Mouse (Mus musculus) heart, adult 18-20 months (tissue): ENCODE data around the gene Usp48. TPM values are rescaled to one million over a fixed set of nuclear protein-coding genes. Genes with fewer than 3 reads are reported as not detected.

Source experiments
- DNase-seq, 2 experiments: peaks; one replicate each; pipeline ENCODE4 v3.0.0; 2021 to 2022; ENCODE audit warnings: mixed read lengths in 1 of 2
- total RNA-seq, 2 experiments: library from RNA; stranded (reverse); gene quantifications; 2 replicates each; pipeline ENCODE4 v1.2.3; 2021

Usp48 gene
- total RNA-seq, 2 experiments from 2014 or later: 25.4 to 35.2 TPM

DNA sequence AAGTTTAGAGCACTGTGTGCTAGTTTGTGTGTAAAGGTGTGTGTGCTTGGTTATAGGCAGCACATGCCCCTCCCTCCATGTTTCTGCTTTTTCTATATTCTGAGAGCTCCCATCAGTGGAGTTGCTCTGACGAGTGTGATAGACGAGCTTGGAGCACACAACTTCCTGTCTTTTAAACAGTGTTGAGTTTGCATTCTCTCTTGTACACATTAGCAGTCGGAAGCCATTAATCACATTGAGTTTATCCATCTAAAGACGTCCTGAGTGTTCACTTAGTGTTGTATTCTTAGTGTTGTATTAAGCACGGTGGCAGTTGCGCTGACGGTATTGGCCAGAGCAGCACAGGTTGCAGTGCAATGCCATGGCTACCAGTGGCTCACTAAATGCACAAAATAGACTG lies 15.7 kb downstream of the Usp48 start:
- no peak for DNase-seq

DNA sequence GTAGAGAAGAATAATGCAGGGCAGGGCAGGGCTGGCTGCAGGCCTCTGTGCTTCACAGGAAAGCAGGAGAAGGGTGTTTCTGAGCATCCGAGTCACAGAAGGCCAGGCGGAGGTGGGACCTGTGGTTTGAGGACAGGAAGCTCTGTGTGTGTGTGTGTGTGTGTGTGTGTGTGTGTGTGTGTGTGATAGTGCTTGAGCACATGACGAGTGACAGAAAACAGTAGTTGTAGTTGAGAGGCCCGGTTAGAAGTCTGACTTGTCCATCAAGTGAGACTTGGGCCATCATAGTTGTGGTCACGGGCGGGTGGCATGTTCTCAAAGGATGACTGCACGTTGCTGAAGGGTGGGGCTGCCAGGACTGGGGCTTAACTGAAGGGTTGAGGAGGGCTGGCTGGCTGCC lies 16.1 kb downstream of the Usp48 start:
- DNase-seq: peak in 1 of 2 experiments; percentile 16

DNA sequence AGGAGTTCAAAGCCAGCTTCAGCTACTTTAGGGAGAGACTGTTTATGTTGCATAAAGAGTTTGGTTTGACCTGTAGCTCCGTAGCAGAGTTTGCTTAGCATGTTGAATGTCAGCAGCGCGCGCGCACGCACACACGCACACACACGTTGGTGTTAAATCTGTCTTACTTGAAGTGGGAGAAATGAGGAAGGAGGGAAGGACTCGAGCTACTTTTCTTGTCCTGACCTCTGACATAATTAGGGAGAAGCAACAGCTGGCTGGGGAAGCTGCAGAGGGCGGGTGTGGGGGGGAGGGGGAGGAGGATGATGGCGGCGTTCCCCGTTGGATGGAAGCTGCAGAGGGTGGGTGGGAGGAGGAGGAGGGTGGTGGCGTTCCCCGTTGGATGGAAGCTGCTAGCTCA lies 16.7 kb downstream of the Usp48 start:
- peak; percentile 29 to 32 for DNase-seq

DNA sequence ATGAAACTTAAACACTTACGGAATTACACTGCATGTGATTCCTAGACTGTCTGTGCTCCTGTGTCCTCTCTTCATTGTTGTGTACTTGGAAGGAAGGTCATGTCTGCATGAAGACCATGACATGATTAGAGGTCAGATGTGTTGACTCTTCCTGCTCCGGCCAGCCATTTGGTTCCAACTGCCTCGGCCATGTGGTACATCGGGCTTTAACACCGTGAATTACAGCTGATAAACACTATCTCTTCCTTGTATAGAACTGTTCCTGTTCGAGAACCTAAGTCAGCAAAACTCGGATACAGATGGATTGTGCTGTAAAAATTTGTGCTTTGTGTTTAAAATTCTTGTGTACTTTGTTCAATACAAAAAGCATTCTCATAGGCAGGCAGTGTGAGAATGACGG lies 29.3 kb downstream of the Usp48 start:
- no peak for DNase-seq

DNA sequence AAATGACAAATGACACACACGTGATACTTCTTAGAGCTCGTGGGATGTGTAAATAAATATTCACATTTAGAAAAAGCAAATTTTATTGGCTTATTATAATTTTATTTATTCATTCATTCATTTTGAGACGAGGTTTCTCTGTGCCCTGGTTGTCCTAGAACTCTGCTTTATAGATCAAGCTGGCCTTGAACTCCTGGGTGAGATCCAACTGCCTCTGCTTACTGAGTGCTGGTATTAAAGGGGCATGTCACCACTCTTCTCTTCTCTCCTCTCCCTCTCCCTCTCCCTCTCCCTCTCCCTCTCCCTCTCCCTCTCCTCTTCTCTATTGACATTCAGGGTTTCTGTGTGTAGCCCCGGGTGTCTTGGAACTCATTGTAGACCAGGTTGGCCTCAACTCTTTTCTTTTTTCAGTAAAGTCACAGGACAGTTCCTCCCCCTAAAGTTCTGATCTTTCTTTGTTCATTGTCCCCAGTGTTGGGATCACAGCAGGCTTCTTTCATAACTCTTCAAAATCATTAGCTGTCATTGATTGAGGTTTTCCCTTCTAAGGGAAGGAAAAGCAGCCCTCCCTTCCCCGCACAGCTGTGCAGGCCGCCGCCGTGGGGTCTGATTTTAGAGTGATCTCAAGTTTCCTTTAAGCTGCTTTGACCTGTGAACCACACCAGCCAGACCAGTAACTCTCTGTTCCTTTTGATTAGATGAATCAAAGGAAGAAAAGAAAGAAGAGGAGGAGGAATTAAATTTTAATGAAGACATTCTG lies 34.1 kb downstream of the Usp48 start:
- DNase-seq: no peak

DNA sequence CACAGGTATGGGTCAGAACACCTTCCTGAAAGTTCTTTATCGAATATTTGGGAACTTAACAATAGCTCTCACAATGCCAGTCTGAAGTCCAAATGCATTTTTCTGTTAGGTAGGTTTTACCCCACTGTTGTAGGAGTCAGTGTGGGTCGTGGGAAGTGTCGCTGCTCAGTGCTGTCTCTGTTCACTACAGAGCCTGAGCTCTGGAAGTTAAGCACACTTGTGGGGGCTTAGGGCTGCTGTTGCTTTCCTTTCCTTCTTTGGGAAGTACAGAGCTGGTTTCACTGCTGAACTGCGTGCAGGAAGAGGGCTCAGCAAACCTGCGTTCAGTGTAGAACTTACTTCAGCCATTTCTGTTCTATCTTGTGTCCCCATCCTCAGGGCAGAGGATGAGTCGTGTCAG lies 34.8 kb downstream of the Usp48 start:
- DNase-seq: no peak

DNA sequence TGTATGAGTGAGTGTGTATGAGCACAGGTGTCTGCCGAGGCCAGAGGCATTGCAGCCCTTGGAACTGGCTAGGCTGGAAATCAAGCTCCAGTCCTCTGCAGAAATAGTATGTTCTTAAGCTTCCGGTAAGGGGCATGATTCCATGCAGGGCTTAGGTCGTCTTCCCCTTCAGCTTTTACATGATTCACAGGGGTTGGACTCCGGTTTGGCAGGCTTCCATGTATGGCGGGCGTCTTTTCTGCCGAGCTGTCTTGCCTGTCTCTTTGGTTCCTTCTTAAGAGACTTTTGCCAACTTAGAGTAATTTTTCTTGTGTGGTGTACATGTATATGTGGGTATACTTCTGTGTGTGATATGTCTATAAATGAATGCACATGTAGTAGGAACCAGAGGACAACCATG lies 35.8 kb downstream of the Usp48 start:
- peak; percentile 12 to 20 for DNase-seq

DNA sequence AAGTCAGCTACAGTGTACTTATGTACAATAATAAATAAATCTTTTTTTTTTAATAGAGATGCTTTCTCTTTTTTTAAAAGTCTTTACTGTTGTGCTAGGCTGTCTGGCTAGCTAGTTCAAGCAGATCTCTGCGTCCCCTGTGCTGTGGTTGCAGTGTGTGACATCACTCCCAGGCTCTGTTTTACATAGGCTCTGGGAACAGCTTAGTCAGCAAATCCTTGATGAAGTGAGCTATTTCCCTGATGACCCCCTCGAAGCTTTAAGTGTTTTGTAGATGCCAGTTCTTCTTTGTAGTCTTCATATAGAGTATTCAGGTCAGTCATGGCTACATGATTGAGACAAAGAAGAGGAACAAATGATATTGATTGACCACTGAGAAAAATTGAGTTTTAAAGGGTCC lies 36.6 kb downstream of the Usp48 start:
- DNase-seq: no peak

DNA sequence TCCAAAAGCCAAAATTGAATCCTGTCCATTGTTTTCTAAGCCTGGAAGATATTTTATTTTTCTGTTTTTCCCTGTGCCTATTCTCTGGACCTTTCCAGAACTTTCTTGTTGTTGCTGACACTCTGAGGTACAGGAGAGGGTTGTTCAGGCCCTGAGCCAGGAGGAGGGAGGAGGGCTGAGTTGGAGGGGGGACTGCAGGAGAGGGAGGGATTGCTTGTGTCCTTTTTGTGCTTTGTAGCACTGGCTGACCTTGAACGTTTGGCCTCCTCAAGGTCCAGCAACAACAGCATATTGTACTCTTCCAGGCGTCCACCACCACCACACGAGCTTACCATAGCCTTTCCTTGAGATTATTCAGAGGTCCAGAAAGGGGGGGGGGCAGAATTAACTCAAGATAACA lies 38.0 kb downstream of the Usp48 start:
- peak; percentile 13 to 14 for DNase-seq

DNA sequence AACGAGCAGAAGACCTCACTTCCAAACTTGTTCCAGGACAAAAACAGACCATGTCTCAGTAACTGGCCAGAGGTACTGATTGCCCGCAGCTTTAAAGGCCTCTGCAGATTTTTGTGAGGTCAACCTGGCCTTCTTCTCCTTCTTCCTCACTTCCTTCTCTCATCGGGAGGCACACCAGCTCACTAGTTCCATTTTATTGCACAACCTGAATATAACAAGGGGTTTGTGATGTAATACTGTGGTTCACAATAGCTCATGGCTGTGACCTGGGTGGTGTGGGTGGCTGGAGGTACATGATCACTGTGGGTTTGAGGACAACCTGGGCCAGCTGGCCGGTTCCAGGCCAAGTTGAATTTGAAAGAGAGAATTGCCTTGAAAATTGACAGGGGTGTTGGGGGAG lies 39.8 kb downstream of the Usp48 start:
- no peak for DNase-seq

DNA sequence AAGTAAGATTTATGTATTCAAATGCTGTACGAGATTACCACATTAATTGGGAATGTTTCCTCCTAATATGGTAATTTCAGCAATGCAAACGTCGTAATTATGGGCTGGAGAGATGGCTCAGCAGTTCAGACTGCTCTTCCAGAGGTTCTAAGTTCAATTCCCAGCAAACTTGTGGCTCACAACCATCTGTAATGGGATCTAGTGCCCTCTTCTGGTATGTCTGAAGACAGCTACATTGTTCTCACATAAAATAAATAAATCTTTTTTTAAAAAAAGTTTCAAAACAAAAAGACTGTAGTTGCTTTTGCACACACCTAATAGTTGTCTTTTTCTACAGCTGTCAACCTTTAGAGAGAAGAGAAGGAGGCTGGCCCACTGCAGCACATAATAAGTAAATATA lies 43.0 kb downstream of the Usp48 start:
- no peak for DNase-seq

DNA sequence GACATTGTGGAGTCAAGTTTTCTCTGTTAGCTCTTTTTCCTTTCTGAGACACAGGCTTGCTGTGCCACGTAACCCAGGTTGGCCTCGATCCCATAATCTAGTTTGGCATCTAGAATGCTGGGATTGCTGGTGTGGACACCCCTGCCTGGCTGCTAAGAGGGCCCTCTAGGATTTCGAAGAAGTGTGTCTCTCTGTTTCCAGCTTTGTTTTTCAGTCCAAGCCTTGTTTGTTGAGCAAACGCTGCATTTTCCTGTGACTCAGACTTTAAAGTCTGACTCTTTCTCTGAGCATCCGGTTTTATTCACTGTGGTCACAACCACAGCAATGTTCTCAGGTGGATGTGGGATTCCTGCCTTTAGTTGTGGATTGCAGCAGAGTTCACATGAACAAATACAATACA lies 48.0 kb downstream of the Usp48 start:
- DNase-seq: no peak

DNA sequence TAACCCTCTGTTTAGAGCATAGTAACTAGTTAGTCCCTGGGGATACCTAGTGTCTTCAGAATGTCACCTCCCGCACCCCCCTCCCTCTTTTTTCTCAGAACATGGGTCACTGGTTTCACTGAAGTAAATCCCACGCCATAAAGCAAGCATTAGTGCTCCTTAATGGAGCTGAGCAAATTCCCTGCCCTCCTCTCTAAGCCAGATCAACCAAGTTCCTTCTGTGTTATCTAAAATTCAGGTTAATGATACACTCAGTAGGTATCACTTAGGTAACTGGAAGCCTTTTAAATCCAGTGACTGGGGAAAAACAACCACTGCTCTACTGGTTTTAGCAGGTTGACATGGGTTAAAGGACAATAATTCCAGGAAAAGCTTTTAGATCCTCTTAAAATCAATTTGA lies 48.5 kb downstream of the Usp48 start:
- DNase-seq: no peak

DNA sequence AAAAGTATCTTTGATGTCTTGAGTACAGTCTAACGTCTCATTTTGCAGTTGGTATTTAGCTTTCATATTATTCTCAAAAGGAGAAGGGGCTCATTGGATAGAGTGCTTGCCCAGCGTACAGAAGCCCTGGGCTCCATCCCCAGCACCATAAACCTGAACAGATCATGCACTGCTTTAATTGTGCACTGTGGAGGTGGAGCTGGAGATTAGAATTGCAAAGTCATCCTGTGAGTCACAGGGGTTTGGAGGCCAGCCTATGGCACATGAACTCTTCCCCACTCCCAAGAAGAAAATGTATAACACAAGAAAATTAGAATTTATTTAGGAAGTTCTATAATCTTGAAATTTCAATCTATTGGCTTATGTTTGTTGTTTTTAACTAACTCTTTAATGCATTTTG lies 49.9 kb downstream of the Usp48 start:
- peak in 1 of 2 experiments; percentile 10 for DNase-seq

DNA sequence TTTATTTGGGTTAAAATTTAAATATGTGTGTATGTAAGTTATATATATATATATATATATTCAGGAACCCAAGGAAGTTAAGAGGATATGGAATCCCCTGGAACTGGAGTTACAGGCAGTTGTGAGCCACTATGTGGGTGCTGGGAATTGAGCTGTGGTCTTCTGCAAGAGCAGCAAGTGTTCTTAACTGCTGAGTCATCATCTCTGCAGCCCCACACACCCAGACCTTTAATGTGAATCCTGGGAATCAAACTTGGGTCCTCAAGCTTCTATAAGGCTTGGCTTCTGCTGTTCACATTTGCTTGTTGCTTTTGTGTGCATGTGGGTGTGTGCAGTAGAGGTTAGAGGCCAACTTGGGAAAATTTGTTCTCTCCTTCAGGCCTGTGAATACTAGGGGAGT lies 52.7 kb downstream of the Usp48 start:
- no peak for DNase-seq

DNA sequence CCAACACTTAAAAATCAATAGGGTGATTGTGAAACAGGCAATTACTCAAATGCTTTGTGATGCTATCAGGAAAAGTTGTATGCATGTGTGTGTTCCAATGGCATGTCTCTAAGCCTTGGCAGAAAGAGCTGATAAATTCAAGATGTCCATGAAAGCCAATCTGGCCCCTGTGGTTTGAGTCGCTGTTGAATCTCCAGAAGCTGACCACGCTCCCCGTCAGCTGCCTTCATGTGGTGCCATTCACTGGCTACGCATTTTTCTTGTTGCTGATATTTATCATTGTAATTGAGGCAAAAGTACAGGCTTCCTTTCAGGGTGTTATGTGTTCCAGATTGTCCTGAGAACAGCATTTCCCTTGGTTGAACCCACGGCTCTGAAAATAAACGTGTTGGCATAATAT lies 54.1 kb downstream of the Usp48 start:
- DNase-seq: no peak

DNA sequence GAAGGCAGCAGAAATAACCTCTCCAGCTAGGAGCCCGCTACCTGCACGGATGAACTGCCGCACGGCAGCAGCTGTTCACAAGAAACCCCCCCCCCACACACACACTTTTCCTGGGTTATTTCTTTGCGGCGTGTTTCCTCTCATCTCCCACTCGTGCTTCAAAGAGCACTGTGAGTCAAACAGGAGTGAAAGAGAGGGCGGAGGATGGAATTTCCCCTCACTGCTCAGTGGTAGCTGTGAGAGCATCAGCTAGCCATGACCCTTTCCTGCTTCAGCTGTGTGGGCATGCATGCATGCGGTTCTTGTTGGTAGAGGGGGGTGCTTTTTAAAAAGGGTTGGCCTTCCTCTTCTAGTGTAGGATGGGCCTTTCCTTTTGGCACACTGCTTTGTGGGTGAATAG lies 54.7 kb downstream of the Usp48 start:
- no peak for DNase-seq

DNA sequence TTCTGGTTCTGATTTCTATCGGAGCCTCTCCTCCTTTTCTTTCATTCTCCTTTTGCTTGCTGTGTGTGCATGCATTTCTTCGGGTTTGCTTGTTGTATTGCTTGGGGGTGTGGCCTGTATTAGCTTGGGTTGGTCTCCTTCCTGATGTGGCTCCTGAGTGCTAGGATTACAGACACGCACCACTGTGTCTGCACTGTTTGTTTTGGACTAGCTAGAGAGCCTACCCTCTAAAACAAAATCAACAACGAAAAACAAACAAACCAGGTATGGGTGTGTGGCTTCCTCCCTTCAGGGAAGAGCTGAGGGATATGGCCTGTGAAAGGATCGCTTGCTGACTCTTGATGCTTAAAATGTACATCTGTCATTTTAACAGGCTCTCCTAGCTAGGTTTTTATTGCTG lies 57.4 kb downstream of the Usp48 start:
- no peak for DNase-seq

DNA sequence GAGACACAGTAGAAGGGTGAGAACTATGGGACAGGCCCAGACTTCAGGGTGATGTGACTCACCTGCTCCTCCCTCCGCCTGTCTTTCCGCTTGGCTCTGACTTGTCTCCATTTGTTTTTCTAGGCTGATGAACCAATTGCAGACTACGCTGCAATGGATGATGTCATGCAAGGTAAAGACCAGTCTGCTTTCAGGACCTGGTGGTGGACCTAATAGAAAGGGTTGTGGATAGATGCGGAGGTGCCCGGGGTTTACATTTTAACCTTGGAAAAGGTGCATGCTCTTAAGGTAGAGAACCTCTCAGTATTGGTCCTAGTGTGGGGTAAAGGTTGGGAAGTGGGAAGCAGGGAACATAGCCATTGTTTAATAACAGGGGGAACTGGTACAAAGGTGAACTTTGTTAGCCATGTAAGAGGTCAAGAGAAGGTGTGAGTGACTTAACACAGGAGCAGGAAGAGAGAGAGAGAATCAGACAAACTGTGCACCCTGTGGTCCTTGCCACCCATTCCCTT lies 59.3 kb downstream of the Usp48 start:
- DNase-seq: no peak

DNA sequence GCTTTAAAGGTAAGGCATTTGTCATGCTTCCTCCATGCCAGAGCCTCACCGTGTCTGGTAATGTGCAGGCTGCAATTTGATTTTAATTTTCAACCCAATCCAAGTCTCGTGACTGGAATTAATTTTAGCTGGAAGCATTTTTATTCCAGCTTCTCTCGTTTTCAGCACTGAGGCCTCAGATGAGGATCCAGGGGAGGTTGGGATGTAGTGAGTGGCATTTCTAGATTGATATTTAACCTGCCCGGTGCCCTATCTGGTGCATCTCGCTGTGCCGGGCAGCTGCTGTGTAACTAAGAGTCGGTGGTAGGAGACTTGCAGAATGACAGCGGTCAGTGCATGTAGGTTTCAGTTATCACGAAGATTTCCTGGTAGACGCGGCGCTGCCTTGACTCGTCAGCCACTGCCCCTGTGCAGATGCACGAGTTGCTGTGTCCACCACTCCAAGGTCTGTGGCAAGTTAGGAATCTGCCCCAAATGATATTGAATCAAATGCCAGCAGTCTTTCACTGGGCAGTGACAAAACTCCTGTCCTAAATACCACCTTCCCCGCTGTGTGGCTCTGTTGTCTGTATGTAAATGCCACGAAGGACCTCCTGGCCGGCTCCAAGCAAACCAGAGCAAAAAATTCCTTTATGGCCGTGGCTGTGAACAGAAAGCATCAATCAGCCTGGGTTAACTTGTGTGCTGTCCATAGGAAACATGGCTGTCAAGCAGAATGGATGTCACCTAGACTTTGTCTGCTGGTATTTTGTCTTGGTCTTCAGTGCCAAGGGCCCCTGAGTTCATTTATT lies 61.9 kb downstream of the Usp48 start:
- no peak for DNase-seq

DNA sequence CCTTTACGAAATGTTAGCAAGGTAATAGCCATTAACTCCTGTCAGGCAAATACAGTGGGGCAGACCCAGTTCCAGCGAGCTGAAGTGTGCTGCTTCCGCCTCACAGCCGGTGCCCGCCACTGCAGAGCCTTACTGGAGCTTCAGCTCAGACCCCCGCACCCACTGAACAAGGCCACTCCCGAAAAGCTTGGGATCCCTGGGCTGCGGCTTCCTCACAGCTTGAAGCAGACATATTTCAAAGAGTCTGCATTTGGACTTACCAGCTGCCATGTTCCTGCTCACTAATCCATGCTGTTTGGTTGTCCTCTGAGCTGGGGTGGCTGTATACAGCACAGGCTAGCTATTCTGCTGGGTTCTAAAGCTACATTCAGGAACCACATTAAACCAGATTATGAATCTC lies 64.1 kb downstream of the Usp48 start:
- DNase-seq: no peak

DNA sequence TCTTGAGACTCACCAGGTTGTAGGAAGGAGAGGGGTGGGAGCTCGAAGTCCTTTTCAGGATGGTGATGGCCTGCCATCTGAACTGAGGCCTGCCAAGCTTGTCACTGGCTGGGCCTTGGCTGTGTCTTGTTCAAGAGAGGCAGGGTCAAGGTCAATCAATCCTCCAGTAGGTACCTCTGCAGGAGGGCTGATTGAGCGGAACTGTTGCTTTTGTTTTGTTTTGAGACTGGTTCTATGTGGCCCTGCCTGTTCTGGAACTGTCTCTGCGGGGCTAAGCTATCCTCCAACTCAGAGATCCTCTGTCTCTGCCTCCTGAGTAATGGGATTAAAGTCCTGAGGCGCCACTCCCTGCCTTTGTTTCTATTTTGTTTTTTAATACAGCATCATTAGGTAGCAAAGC lies 66.0 kb downstream of the Usp48 start:
- no peak for DNase-seq

DNA sequence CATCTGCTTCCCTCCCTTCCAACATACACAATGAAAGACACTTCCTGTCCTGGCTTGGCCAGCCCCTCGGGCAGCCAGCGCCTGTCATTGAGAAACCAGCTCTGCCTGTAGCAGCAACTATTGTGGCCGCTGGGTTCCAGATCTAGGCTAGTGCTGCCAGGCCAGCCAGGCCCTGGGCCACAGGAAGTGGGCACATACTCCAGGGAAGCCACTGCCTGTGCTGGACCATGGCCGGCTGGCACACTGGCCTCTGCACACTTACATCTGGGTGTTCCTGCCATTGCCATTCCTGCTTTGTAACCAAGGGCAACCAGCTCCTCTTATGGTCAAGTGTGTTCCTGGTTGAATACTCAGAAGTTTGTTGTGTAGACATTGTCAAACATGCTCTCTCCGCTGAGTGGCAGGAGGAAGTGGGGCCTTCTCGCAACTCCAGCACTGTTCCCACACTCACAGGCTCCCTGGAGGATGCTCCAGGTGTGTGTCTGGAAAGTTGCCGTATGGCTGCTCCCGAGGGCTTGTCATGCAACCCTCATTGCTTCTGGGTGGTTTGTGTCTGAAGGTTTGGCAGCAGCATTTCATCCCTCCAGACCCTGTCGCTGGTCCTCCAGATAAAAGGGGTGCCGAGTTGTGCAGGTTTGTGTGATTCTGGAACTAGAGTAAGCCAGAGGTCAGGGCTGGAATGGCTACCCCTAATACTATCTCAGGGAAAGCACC lies 67.0 kb downstream of the Usp48 start:
- no peak for DNase-seq
